Mouse (Mus musculus) megakaryocyte-erythroid progenitor cell, adult 5-6 weeks (primary cell): ENCODE measurements at regions not wholly inside any gene's neighbourhood (a gene's known extent, or its start where the extent isn't known, plus 50 kb on each side); places are given as distances from the start of the nearest gene placed in this dataset.

ENCODE experiments used
- ATAC-seq: replicated peaks from 2 replicates; pipeline ENCODE4 v1.8.0; 2016; ENCODE audit warnings: mild to moderate bottlenecking, inconsistent platforms; ENCODE audit not compliant: severe bottlenecking, poor library complexity, low FRiP score, low TSS enrichment

DNA sequence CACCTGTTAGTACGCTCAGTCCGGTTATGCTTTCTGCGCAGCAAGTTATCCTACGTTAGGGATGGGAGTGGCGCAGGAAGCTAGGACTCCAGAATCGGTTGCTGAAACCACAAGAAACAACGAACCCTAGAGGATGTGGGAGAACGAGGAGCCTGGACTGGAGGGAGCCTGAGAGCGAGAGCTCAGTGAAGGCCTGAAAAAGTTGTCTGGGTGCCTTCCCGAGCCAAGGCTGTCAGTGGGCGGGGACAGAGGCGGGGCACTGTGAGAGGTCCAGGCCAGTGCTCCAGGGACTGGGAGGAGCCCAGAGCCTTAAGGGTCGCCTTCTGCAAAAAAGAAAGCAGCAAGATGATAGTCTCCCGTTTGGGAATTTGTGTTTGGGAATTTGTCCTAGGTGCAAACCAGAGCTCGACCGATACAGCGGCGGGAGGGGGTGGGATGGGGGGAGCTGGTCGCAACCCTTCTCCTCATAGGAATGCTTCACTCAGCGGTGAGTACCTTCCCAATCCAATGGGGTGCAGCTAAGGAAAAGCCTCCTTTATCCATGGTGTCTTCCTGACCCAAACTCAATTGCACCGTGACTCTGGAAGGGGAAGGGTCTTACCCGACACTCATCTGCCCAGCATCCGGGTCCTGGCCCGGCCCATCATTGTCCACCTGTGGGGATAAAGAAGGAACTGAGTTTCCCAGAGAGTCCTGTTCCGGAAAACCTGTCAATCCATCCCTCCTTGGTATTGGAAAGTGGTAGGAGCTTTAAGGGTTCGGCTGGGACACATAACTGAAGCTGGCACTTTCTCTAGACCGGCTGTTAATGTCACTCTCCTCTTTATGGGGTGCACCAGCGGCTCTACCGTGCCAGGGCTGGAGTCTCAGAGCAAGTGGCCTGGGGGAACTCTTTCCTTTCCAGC lies 453.6 kb upstream of the Tmem132c start:
- ATAC-seq = no peak

DNA sequence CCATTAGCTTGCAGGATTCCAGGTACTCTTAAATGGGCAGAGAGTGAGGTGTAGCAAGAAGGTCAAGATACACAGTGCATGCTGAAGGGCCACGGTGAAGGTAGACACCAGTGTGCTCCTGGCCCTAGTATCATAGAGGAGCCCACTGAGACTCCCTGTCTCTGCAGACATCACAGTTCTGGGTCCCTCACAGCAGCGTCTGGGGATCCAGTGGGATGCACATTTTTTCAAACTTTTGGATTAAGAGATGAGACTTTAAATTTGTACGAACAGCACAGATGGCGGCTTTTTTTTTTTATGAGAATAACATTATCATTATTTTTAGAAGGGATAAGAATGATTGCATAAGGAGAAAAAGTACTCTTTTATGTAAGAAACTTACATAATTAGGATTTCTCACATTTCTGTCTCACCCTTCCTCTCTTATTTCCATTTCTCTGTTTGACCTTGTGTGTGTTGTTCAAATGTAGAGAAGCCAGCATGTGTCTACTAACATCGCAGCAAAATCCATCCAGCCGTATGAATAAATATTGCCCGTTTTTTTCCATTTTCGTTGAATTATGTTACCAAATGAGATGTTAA lies 441.8 kb upstream of the Tmem132c start:
- ATAC-seq = no peak

GRCm38 (mm10) chr5:126806656-126807055 lies 435.0 kb upstream of the Tmem132c start:
- ATAC-seq = no peak

DNA sequence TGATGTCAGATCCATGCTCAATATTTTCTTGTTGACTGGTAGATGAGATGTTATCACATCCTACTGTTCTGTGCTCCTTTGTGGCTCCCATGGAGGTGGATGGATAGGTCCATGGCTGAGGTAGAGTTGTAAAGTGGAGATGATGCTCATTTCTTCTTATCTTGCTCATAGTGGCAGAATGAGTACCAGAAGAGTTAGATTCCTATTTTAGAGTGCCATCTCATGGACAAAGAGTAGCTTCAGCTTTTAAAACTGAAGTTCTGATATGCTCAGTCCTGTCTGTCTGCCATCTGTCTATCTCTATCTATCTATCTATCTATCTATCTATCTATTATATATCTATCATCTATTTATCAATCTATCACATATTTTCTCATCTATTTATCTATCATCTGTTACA lies 425.5 kb upstream of the Tmem132c start:
- ATAC-seq = no peak

DNA sequence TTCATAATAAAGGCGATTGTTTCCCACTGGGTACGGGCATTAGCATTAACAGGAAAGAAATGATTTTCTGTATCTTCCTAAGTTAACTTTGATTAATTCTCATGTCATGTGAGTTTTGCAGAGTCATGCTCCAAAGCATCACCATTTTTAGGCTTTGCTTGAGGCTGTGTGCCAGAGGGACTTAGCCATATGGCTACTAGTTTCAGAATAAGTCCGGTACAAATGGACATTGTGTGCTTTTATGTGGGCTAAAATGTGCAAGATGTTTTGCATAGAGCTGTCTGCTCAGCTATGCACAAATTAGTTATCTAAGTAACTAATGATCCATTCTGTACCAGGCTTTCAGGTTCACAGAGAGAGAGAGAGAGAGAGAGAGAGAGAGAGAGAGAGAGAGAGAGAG lies 406.2 kb upstream of the Tmem132c start:
- no peak for ATAC-seq

GRCm38 (mm10) chr5:126842606-126843005 lies 399.0 kb upstream of the Tmem132c start:
- no peak for ATAC-seq

GRCm38 (mm10) chr5:126862078-126862477 lies 379.5 kb upstream of the Tmem132c start:
- ATAC-seq = no peak

- ATAC-seq = no peak
Measured at GRCm38 (mm10) chr5:126875842-126876241, 365.8 kb upstream of the Tmem132c start.

GRCm38 (mm10) chr5:126890710-126891109 lies 350.9 kb upstream of the Tmem132c start:
- no peak for ATAC-seq

DNA sequence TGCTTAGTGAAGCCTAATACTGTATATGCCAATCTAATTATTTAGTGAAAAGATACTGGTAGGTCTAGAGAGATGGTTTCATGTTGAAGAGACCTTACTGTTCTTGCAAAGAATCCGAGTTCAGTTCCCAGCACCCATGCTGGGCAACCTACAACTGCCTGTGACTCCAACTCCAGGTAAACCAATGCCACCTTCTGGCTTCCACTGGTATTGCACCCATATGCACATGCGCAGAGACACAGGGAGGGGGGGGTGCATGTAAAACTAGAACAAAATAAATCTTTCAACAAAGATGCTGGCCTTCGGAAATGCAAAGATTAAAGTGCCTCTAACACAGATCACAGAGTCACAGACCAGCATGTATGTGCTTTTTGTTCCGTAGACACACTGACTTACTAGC lies 348.5 kb upstream of the Tmem132c start:
- ATAC-seq = no peak

DNA sequence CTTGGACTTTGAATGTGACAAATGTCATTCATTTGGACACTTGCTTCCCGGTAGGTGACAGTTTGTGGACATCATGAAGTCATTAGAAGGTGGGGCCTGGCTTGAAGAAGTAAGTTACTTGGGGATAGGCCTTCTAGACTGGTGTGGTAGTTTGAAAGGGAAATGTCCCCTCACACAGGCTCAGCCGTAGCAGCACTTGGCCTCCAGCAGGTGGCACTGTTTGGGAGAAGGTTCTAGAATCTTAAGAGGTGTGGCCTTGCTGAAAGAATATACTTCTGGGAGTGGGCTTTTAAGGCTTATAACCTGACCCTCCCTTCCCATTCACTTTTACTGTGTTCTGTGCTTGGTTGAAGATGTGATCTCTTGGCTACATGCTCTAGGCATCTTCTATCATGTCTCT lies 331.5 kb upstream of the Tmem132c start:
- no peak for ATAC-seq

GRCm38 (mm10) chr5:126917300-126917699 lies 324.3 kb upstream of the Tmem132c start:
- no peak for ATAC-seq

DNA sequence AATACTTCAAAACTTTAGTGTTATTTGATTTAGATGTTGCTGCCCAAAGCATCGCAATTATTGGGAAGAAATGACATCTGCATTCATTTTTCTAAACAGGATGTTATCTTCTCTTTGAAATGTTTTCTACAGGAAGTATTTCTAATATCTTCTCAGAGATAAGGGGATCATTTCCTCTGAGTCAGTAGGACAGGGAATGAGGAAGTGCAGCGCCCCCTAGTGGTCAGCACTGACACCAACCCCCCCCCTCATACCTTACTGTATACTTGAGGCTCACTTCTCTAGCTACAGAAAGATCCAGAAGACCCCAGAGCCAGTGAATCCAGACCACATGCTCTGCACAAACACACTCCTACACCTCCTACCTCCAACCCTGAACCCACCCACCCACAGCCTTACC lies 308.1 kb upstream of the Tmem132c start:
- ATAC-seq = no peak

DNA sequence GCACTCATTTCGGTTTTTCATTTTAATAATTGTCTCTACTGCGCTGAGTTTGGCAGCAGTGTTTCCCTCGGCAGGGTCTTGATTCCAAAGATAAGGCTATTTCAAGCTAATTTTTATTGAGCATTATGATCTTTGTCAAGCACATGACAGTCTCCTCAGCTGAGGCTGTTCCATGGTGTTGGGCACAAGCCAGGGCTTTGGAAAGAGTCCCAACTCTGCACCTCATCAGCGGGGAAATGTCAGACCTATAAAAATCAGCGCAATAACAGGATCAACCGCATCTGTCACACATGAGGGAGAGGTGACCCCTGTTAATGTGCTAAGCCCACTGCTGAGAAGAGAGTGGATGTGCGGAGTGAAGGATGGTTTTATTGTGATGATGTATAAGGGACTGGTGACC lies 296.7 kb upstream of the Tmem132c start:
- ATAC-seq = no peak

DNA sequence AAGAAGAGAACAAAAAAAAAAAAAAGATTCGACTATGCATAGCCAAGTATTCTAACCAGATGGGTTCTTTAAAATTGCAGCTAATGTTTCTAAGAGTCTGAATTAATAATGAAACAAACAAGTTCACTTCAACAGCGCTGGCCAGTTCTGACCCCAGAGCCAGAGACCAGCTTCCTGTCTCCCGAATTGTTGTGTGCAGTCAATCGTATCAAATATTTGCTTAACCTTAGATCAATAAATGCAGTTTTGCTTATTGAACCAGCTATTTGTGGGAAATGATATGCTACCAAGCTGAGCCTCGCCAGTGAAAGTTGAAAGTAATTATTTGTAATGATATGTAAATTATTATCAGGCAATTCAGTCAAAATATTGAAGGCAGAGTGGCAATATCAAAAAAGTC lies 287.4 kb upstream of the Tmem132c start:
- no peak for ATAC-seq

DNA sequence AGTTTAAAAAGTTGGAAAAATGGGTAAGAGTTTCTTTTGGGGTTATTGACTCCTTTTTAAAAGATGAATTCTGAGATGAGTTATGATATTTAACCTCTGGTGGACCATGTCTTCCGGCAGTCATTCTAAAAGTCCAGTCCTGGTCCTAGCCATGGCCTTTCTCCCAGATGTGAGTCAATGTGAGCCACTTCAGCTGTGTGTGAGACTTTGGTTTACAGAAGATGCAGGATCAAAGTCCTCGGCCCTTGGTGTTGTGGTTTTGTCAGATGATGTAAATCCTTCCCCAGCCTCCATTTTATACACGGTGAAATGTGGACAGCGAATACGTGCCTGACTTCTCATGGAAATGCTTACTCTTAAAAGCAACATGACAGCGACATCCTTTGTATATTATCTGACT lies 287.0 kb upstream of the Tmem132c start:
- no peak for ATAC-seq

GRCm38 (mm10) chr5:126964577-126964976 lies 277.0 kb upstream of the Tmem132c start:
- no peak for ATAC-seq

GRCm38 (mm10) chr5:126967076-126967475 lies 274.5 kb upstream of the Tmem132c start:
- ATAC-seq = no peak

- ATAC-seq = no peak
Measured at GRCm38 (mm10) chr5:126969373-126969772, 272.2 kb upstream of the Tmem132c start.

- no peak for ATAC-seq
Measured at GRCm38 (mm10) chr5:126971284-126971683, 270.3 kb upstream of the Tmem132c start.

- no peak for ATAC-seq
Measured at GRCm38 (mm10) chr5:126971981-126972380, 269.6 kb upstream of the Tmem132c start.
